Mouse (Mus musculus) MN1 (cell line): Measurements from ENCODE around the gene Nedd9.

ENCODE experiments used
- DNase-seq: peaks from one replicate; pipeline ENCODE4 v3.0.0-alpha.2; 2016; ENCODE audit warnings: low spot score

Nedd9 gene

GRCm38 (mm10) chr13:41491981-41492702 is 5.0 kb upstream of the Nedd9 start:
- no peak for DNase-seq

DNA sequence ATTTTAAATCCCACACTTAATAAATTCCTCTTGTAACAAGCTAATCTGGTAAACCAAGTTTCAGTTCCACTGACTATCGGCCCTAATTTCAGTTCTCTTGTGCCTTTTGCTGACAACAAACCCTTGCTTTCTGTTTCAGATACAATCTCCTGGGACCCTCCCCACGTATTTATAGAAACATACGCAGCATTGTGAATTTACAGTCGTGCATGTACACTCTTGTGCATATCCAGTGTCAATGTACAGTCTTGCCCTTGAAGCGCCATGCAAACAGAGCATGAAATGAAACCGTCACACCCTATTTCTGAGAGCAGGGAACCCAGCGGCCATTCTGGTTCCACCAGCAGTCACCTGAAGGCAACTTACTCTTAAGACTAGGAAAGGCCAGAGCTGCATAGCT is 4.4 kb upstream of the Nedd9 start:
- DNase-seq, result no peak

- DNase-seq, result no peak
Measured at GRCm38 (mm10) chr13:41490282-41490681, 3.1 kb upstream of the Nedd9 start.

- DNase-seq, result no peak
Measured at GRCm38 (mm10) chr13:41489705-41490275, 2.6 kb upstream of the Nedd9 start.

- DNase-seq, result no peak
Measured at GRCm38 (mm10) chr13:41487409-41487743, 214 bp upstream of the Nedd9 start.

- DNase-seq, result no peak
Measured at GRCm38 (mm10) chr13:41483966-41484365, 3.2 kb downstream of the Nedd9 start.

DNA sequence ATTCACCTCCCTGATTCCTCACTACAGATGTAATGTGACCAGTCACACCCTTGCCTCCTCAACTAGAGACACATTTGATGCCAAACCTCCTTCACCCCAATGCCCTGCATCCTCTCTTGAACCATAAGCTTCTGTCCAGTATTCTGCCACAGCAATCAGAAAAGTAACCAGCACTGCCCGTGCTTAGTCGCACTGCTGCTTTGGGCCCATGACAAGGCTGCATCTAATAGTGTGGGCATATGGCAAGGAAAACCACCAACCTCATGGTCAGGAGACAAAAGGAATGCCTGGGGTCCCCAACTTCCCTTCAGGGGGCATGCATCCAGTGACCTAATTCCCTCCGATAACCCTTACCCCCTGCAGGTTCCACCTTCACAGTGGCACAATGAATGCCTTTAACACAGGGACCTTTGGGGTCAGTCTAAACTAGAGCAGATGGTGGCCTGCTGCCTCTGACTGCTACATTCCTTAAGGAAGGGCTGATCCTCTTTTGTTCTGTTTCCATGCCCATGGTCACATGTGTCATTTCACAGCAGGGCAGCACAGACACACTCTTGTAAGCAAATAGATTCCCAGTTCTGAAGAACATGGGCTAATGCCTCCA is 4.7 kb downstream of the Nedd9 start:
- no peak for DNase-seq

DNA sequence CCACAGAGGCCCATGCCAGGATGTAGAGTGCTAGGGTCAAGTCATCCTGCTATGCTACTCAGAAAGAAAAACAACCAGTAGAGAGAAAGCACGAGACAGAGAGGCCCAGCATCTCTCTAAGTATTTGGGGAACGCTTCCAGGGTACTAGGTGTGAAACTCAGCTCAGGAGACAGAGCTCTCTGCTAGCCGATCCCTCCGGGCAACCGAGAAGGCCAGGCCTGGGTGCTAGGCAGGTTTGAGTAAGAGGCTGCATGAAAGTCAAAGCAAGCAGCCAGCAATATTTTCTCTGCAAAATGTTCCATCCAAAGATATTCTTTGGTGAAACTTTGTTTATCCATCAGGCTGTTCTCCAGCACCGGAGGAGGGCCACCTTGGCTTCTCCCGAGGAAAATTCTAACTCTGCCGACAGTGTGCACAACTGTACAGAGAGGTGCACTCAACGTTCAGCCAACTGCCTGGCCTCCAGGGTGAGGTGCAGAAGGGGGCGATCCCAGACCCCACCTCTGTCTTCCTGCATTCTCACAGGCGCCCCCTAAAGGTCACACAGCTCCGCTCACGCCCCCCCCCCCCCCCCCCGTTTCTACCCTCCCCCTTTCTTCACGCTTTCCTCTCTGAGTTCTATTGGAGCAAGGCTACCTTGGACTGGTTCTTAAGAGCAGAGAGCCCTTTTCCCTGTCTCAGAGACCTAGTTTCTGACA is 7.3 kb downstream of the Nedd9 start:
- DNase-seq, result no peak

DNA sequence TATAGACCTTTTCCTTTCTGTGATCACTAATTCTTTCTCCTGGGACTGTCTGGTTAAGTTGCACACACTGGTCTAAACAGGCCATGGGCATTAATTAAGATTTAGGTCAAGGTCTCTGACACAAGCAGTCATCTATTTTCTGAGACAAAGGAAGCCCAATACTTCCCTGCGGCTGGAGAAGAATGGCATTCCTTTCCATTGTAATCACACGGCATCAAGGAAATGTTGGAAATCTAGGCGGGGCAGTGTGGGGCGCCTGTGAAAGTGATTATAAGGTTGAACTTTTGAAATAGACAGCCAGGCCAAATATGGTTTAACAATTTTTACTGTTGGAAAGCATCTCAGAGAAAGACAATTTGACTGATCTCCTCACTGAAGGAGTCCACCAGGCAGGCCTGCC is 10.9 kb downstream of the Nedd9 start:
- DNase-seq, result no peak

GRCm38 (mm10) chr13:41474365-41474764 is 12.8 kb downstream of the Nedd9 start:
- no peak for DNase-seq

DNA sequence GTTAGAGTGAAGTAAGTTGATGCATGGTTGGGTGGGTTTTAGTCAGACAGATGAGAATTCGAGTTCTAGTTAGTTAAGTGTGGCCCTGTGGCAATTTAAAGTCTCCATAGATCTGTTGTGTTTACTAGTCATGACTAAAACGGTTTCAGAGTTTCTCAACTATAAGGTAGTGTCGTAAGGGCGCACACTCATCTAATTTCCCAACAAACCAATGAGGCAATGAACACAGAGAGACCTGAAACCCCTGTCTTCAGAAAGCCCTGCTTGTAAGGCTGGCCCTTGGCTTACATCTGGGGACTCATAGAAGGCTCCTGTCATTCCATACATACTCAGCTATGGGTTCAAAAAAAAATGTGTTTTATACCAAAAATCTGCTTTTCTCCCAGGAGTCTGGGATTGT is 13.7 kb downstream of the Nedd9 start:
- DNase-seq, result no peak

GRCm38 (mm10) chr13:41472878-41473424 is 14.2 kb downstream of the Nedd9 start:
- DNase-seq, result no peak

DNA sequence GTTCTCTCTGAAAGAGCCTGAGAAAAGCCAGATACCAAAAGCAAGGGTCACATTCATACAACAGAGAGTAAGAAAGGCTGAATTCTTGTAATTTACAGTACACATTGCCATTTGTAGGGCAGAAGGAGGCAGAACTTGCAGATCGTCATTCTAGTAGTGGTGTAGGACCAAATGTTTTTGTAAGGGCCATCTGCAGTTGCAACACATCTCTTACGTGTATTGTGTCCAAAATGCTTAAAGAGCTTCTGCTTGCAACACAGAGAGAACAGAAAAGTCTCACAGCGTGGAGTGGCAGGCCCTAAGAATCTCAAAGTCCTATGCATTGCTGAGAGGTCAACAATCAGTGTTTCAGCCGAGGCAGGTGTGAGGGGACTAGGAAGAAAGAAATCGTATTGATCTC is 18.9 kb downstream of the Nedd9 start:
- DNase-seq, result no peak

- DNase-seq, result no peak
Measured at GRCm38 (mm10) chr13:41467036-41467435, 20.1 kb downstream of the Nedd9 start.

DNA sequence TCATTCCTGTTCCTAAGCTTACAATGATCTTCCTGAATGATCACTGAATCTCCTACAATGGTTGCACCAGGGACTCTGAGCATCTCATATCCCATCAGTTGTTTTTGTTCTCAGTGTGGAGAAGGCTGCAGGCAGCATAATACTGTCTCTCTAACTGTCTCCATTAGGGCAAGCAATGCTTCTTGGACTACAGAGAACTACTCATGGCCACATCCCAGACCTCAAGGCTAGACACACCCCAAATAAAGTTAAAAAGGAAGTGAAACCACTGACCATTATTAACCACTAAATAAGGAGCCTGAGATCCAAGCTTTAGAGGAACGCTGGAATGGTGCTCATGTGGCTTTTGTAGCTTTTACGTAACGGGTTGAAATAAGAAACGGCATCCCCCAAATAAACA is 20.5 kb downstream of the Nedd9 start:
- no peak for DNase-seq

- DNase-seq, result no peak
Measured at GRCm38 (mm10) chr13:41466191-41466590, 21.0 kb downstream of the Nedd9 start.

GRCm38 (mm10) chr13:41461418-41461817 is 25.7 kb downstream of the Nedd9 start:
- no peak for DNase-seq

GRCm38 (mm10) chr13:41459683-41460286 is 27.4 kb downstream of the Nedd9 start:
- no peak for DNase-seq

DNA sequence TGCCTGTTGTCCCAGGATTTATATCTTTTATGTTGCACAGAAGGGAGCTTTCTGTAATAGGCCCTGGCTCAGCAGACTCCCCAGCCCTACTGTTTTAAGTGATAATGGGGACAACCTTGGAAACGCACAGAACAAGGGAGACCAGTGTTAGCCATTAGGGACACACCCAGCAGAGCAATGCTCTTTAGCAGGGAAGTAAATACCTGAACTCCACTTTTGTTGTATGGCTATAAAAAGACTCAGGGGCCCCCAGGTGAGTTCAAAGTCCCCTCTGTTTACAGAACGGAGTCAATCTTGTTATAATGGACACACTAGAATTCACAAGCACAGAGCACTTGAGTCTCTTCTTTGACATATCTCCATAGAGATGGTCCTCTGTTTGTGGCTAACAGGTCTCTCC is 28.5 kb downstream of the Nedd9 start:
- no peak for DNase-seq

DNA sequence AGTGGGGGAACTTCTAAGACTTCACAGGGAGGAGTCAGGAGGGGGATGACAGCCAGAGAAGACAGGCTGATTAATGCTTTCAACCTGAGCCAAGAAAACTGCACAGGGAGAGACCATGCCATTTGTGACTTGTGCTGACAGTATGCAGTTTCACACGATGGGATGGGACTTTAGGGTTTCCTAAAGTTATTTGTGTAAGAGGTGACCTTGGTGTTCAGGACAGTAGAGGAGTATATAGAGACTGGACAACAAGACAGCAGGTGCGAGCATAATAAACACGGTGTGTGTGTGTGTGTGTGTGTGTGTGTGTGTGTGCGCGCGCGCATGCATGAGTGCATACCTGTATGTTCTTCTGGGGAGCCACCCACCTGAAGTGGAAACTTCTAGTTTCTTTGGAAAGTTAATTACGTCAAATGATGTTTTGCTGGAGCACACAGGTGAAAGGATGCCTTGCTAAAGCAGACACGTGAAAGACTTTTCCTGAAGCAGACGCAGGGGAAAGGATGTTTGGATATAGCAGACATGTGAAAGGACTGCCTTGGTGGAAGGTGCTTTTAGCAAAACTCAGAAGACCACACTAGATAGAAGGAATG is 29.3 kb downstream of the Nedd9 start:
- DNase-seq, result no peak

DNA sequence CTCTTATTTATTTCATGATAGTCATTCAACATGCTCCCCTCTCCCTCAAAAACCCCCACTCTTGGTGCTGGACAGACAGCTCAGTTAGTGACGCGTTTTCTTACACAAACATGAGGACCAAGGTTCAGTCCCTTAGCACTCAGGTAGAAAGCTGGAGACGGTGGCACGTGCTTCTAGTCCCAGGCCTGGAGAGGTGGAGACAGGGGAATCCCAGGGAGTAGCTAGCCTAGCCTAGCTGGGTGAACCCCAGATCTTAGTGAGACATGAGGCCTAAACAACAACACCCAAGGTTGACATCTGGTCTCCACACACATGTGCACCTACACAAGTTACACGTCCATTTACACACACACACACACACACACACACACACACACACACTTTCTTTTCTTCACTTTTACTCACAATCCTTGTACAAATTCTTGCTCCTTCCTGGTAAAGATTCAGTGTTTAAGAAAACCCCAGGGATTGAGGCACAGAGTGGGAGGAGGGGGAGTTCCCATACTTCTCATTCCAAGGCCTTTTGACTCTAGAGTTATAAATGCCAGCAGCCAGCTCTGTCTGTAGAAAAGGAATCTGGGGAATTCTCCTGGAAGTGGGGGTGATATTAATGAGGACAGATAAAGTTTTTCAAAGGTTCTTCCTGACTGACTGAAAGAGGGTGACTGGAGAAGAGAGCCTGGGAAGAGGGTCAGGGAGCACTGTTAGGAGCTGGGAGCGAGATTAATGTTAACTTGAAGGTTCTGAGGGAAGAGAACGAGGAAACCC is 29.9 kb downstream of the Nedd9 start:
- DNase-seq, result no peak
